Mouse (Mus musculus) heart, adult 2 months (tissue): ENCODE data around the gene Gm20388. TPM values are rescaled to one million over a fixed set of nuclear protein-coding genes. Genes with fewer than 3 reads are reported as not detected.
A peak's percentile ranks its signal among the peaks of the same experiment; 100 is the strongest.
"Not testable (repeated sequence)": the region's sequence is repeated elsewhere in the genome, so short reads cannot be mapped to it uniquely, and the experiment has no call there.

Source experiments
- DNase-seq, 2 experiments: peaks; one replicate each; pipeline ENCODE4 v3.0.0; 2021
- H3K27ac ChIP-seq: fragments of 200-600 bp; 2 replicates; pipeline ENCODE4 v1.8.1; 2022
- H3K27me3 ChIP-seq: fragments of 200-500 bp; 2 replicates; pipeline ENCODE4 v1.6.1; 2012; ENCODE audit warnings: mild to moderate bottlenecking, low read length, inconsistent platforms, mixed read lengths; ENCODE audit not compliant: control insufficient read depth, insufficient read depth
- H3K36me3 ChIP-seq: fragments of 200-500 bp; 2 replicates; pipeline ENCODE4 v1.6.1; 2012; ENCODE audit warnings: low read length, inconsistent platforms; ENCODE audit not compliant: control insufficient read depth, insufficient read depth
- H3K4me1 ChIP-seq: fragments of 200-500 bp; 2 replicates; pipeline ENCODE4 v1.6.1; 2011; ENCODE audit warnings: low read length; ENCODE audit not compliant: control insufficient read depth, insufficient read depth
- H3K4me3 ChIP-seq: fragments of 200-600 bp; 2 replicates; pipeline ENCODE4 v1.8.1; 2022
- H3K79me2 ChIP-seq: fragments of 200-500 bp; replicated peaks from 2 replicates; pipeline ENCODE4 v1.6.1; 2012; ENCODE audit warnings: mild to moderate bottlenecking, inconsistent platforms, low read length, moderate library complexity, mixed read lengths; ENCODE audit not compliant: control insufficient read depth, insufficient read depth
- H3K9ac ChIP-seq: fragments of 200-500 bp; 2 replicates; pipeline ENCODE4 v1.6.1; 2012; ENCODE audit warnings: low read depth, mild to moderate bottlenecking, control low read depth, inconsistent platforms, low read length, mixed read lengths
- CTCF ChIP-seq: fragments of 200-600 bp; IDR thresholded peaks from 2 replicates; pipeline ENCODE4 v1.8.1; 2022; ENCODE audit warnings: antibody characterized with exemption, mild to moderate bottlenecking, moderate library complexity
- EP300 ChIP-seq: fragments of 200-500 bp; IDR thresholded peaks from 2 replicates; pipeline ENCODE4 v1.6.1; 2011; ENCODE audit warnings: low read depth, low read length, control low read depth; ENCODE audit not compliant: insufficient read depth
- POLR2A ChIP-seq: fragments of 200-500 bp; IDR thresholded peaks from 2 replicates; pipeline ENCODE4 v1.6.1; 2011; ENCODE audit warnings: mild to moderate bottlenecking, low read depth, low read length, control low read depth; ENCODE audit not compliant: insufficient read depth
- WGBS: fragments of 180-500 bp; shearing (Covaris S2); methylation state at CpG from one replicate; pipeline ENCODE4 v1.1.7; 2018; 5-methylcytosine and 5-hydroxymethylcytosine counted together
- intact Hi-C: fragments of 180-260 bp; cut with DNase I; formaldehyde crosslinking; loops from one replicate; pipeline ENCODE4 v1.15.1; 2025
- polyA plus RNA-seq: library from polyadenylated mRNA; depleted of rRNA; stranded (reverse); fragments of >200 nt; gene quantifications from 2 replicates; pipeline ENCODE4 v1.2.3, GENCODE M21; 2012
- total RNA-seq, 2 experiments: library from RNA; stranded (reverse); gene quantifications; 2 replicates each; pipeline ENCODE4 v1.2.3; 2021

Gm20388 gene
- total and polyA plus RNA-seq, 3 experiments, result 1.8 to 32.3 TPM; not detected in 1

DNA sequence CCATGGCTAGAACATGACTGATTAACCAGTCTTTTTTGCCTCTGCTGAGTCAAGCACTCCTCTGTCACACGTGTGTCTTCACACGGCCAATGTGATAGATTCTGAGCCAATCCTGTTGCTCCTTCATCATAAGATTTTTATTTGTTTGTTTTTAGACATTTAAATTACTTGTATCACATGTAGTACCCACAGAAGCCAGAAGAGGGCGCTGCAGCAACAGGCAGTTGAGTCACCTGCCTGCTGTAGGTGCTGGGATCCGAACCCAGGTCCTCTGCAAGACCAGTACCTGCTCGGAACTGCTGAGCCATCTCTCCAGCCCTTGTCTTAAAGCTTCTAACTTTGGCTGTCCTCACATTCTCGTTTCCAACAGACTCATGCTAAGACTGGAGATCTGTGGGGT, 812.4 kb downstream of the Gm20388 start:
- no peak for DNase-seq
- WGBS, result 67% methylated on average over 6 of the region's 6 CpGs
- TF ChIP-seq POLR2A (no peak), EP300 (no peak), CTCF (peak; percentile 57)
- Histone ChIP-seq H3K79me2 (no peaks in the 10 kb centered on the region), H3K27me3 (no peaks in the 10 kb centered on the region), H3K4me3 (no peak overlapping the region), H3K36me3 (no peaks in the 10 kb centered on the region), H3K9ac (no peak overlapping the region), H3K4me1 (no peaks in the 10 kb centered on the region), H3K27ac (no peak overlapping the region)
- intact Hi-C loops, result no loop called here

DNA sequence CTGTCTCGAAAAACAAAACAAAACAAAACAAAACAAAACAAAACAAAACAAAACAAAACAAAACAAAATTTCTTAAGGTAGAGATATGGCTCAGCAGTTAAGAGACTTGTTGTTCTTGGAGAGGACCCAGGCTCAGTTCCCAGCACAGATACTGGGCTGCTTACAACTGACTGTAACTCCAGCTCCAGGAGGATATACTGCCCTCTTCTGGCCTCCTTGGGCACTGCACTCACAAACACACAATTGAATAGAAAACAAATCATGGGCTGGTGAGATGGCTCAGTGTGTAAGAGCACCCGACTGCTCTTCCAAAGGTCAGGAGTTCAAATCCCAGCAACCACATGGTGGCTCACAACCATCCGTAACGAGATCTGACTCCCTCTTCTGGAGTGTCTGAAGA, 813.5 kb downstream of the Gm20388 start:
- intact Hi-C loops, H3K4me1 ChIP-seq, H3K4me3 ChIP-seq, H3K27me3 ChIP-seq, H3K27ac ChIP-seq, H3K9ac ChIP-seq, H3K36me3 ChIP-seq, DNase-seq, H3K79me2 ChIP-seq: not testable (repeated sequence)
- WGBS, result 94% methylated on average over 4 of the region's 4 CpGs
- TF ChIP-seq CTCF, result peak; percentile 44

- Histone ChIP-seq H3K9ac (no peak overlapping the region), H3K27ac (no peak overlapping the region), H3K27me3 (no peaks in the 10 kb centered on the region), H3K36me3 (no peaks in the 10 kb centered on the region), H3K79me2 (no peaks in the 10 kb centered on the region), H3K4me3 (no peak overlapping the region), H3K4me1 (no peaks in the 10 kb centered on the region)
- intact Hi-C loops, result no loop called here
- DNase-seq, result no peak
- TF ChIP-seq POLR2A, result no peak
- TF ChIP-seq CTCF, result no peak
- no peak for TF ChIP-seq EP300
- WGBS, result 54% methylated on average over 17 of the region's 17 CpGs
Measured at GRCm38 (mm10) chr8:120724816-120725575, 814.4 kb downstream of the Gm20388 start.

DNA sequence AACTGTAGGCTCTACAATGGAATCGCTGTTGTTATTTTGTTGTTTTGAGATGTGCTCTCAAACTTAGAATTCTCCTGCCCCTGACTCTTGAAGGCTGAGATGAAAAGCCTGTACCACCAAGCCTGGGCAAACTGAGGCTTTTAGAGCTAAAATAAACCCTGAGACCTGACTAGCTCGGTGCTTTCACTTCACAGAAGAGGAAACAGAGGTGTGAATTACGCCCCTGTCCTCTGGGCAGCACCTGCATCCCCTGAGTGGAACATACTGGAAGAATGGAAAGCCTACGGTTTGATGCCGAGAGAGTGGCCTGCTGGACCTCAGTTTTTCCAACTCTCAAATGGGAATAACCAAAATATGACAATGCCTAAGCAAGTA, 814.9 kb downstream of the Gm20388 start:
- Histone ChIP-seq H3K4me1 (no peaks in the 10 kb centered on the region), H3K36me3 (no peaks in the 10 kb centered on the region), H3K9ac (no peak overlapping the region), H3K27me3 (no peaks in the 10 kb centered on the region), H3K79me2 (no peaks in the 10 kb centered on the region), H3K4me3 (no peak overlapping the region), H3K27ac (no peak overlapping the region)
- TF ChIP-seq CTCF (no peak), EP300 (no peak), POLR2A (no peak)
- intact Hi-C loops, result no loop called here
- no peak for DNase-seq
- 65% methylated on average over 5 of the region's 5 CpGs for WGBS

DNA sequence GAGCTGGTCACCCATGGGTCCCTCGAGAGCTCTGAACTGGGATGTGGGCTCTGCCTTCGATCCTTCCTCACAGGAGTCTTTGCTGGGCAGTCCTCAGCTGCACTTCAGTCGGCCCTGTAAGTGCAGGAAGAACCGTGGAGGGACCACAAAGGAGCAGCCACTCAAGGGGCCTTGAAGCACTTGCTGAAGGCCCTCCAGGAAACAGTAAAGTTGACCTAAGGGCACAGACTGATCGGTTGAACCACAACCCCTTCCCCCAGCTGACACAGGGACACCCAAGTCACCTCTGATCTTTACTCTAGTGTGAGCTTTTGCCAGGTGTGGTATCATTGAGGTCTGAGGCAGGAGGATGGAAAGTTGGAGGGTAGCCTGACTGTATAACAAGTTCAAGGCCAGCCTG, 815.4 kb downstream of the Gm20388 start:
- WGBS, result 56% methylated on average over 5 of the region's 5 CpGs
- no peaks in the 10 kb centered on the region for H3K36me3 ChIP-seq
- no peak overlapping the region for H3K9ac ChIP-seq
- TF ChIP-seq EP300 (no peak), CTCF (no peak), POLR2A (no peak)
- no peaks in the 10 kb centered on the region for H3K27me3 ChIP-seq
- no peaks in the 10 kb centered on the region for H3K4me1 ChIP-seq
- intact Hi-C loops, result no loop called here
- no peak overlapping the region for H3K4me3 ChIP-seq
- DNase-seq, result no peak
- H3K27ac ChIP-seq, result no peak overlapping the region
- no peaks in the 10 kb centered on the region for H3K79me2 ChIP-seq

GRCm38 (mm10) chr8:120728488-120729160, 818.0 kb downstream of the Gm20388 start:
- no peak for TF ChIP-seq CTCF
- no peak for TF ChIP-seq EP300
- TF ChIP-seq POLR2A, result no peak
- intact Hi-C loops, result no loop called here

More at GRCm38 (mm10) chr8:120728488-120729160, 818.0 kb downstream of the Gm20388 start:
- no peaks in the 10 kb centered on the region for H3K4me1 ChIP-seq
- H3K27me3 ChIP-seq, result no peaks in the 10 kb centered on the region
- no peak for DNase-seq
- H3K4me3 ChIP-seq, result no peak overlapping the region
- H3K79me2 ChIP-seq, result no peaks in the 10 kb centered on the region
- no peaks in the 10 kb centered on the region for H3K36me3 ChIP-seq
- WGBS, result 60% methylated on average over 9 of the region's 9 CpGs
- no peak overlapping the region for H3K9ac ChIP-seq
- H3K27ac ChIP-seq, result no peak overlapping the region
